Mouse (Mus musculus) lung, postnatal 0 days (tissue): Measurements from ENCODE around the gene Kcnc1.

ENCODE experiments used
- CTCF ChIP-seq: IDR thresholded peaks from 2 replicates; pipeline ENCODE4 v1.5.1; 2016; ENCODE audit warnings: antibody characterized with exemption, mild to moderate bottlenecking
- EP300 ChIP-seq: IDR thresholded peaks from 2 replicates; pipeline ENCODE4 v1.6.1; 2016; ENCODE audit warnings: antibody characterized with exemption, mild to moderate bottlenecking, control low read depth

GRCm38 (mm10) chr7:46398612-46399011 is 2.3 kb downstream of the Kcnc1 start:
- TF ChIP-seq CTCF (no peak), EP300 (no peak)
